Mouse (Mus musculus) left cerebral cortex, postnatal 14 days (tissue): ENCODE measurements at regions not wholly inside any gene's neighbourhood (a gene's known extent, or its start where the extent isn't known, plus 50 kb on each side); places are given as distances from the start of the nearest gene placed in this dataset.

Source experiments
- DNase-seq, 2 experiments: peaks; one replicate each; pipeline ENCODE4 v3.0.0; 2021 to 2022; ENCODE audit warnings: low spot score in 2 of 2, mixed read lengths in 1 of 2
- intact Hi-C: fragments of 180-260 bp; cut with DNase I; formaldehyde crosslinking; loops from one replicate; pipeline ENCODE4 v1.15.1; 2025

DNA sequence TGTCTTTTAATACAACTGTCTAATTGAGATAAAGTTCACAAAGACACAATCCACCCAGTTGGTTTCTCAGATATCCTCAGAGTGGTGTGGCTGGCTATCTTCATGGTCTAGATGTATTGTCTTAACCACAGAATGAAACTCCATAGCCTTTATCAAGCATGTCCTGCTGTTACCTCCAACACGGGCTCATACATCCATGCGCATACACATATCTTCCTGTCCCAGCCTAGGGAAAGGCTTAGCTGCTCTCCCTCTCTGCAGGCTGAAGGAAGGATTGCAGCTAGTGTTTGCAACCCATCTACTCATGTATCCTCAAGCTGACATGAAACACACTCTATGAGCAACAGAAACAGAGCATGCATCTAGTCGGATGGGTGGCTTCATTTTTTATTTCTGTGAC is 517.2 kb upstream of the Mgmt start:
- no peak for DNase-seq
- intact Hi-C loops = no loop called here

DNA sequence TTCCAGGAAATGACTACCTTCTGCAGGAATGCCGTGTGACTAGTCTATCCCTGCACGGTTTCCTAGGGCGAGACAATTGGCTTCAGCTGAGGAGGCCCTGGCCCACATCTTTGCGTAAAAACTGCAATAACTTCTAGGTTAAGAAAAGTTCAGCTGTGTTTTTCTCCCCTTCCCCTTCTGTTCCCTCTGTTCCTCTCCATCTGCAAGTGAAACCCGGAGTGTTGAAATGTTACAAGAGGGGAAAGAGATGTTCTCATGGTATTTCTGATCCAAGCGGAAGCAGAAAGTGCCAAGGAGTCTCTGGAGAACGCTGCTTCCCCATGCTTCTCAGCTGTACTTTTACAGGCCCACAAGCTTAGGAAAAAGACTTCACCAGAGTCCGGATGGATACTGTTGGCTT is 516.7 kb upstream of the Mgmt start:
- DNase-seq = no peak
- intact Hi-C loops = no loop called here

DNA sequence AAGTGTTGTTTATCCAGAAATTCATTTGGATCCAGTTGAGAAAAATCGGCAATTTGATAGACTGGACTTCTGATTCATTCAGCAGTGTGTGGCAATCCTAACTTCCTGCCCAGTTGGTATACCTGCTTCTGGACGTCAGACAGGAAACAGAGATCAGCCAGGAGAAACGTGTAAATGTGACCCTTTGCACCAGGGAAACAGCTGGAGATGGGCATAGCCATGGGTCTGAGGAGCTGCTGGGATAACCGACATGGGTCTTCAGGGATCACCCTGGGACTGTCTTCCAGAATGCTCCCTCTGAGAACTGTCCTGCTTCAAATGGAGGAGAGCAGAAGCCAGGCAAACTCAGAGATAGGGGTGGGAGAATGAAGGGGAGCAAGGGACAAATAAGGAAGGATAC is 516.1 kb upstream of the Mgmt start:
- DNase-seq = no peak
- intact Hi-C loops = no loop called here

DNA sequence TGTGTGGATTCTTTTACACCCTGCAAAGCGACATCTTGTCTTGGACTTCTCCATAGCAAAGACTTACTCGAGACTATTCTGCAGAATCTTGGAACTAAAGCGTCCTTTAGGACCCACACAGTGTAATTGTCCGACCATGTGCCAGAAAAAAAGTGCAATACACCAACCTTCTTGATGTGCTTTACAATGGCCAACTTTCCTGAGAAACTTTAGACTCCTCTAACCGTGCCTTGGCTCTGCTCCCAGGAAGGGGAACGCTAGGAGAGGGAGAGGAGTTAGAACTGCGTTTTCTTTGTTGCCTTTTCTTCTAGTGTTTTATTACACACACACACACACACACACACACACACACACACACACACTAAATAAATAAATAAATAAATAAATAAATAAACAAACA is 515.1 kb upstream of the Mgmt start:
- intact Hi-C loops = no loop called here

GRCm38 (mm10) chr7:136379741-136380140 is 514.7 kb upstream of the Mgmt start:
- intact Hi-C loops = no loop called here

More for the DNA sequence above, 515.1 kb upstream of the Mgmt start:
- DNase-seq = no peak

DNA sequence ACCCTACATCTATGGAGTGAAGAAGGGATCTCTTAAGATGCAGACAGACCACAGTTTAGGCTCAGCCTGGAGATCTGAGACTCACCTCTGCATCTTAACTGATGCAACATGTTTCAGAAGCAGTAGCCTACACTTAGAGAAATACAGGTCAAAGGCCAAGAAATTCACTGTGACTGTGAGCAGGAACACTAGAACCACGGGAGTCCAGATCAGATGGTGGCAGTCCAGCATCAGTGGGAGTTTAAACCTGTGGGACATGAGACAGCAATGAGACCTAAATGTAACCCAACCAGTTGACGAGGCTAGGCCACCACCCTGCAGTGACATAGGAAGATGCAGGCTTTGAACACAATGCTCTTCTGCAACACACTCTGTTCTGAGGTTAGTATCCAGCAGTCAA is 511.1 kb upstream of the Mgmt start:
- intact Hi-C loops = no loop called here
- no peak for DNase-seq

More at GRCm38 (mm10) chr7:136379741-136380140, 514.7 kb upstream of the Mgmt start:
- no peak for DNase-seq

DNA sequence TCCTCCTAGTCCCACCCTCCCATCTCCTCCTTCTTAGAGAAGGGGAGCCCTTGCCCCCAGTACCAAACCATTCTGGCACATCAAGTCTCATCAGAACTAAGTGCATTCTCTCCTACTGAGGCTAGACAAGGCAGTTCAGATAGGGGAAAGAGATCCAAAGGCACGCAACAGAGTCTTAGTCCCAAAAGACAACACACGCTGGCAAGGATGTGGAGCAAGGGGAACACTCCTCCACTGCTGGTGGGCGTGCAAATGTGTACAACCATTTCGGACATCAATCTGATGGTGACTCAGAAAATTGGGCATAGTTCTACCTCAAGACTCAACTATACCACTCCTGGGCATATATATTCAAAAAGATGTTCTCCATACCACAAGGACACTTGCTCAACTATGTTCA is 506.7 kb upstream of the Mgmt start:
- DNase-seq = no peak
- intact Hi-C loops = no loop called here

DNA sequence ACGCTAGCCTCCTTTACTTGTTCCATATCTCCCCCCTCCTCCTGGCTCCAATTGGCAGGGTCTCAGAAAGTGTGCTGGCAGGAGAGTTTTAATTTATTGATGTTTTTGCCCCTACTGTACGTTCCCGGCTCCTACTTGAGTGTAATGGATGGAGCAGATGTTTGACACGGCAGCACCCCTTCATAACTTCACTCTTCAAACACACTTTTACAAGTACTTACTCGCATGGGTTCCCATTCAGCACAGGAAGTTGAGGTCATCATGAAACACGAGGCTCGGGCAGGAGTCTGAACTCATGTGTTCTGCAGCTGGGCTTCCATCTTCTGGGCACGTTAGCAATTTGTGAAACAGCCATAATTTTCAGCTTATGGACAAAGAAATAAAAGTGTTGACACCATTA is 504.3 kb upstream of the Mgmt start:
- DNase-seq = no peak
- intact Hi-C loops = no loop called here

- intact Hi-C loops = no loop called here
- peak in 1 of 2 experiments; percentile 53 for DNase-seq
Observed at GRCm38 (mm10) chr7:136393454-136393853, 501.0 kb upstream of the Mgmt start.

DNA sequence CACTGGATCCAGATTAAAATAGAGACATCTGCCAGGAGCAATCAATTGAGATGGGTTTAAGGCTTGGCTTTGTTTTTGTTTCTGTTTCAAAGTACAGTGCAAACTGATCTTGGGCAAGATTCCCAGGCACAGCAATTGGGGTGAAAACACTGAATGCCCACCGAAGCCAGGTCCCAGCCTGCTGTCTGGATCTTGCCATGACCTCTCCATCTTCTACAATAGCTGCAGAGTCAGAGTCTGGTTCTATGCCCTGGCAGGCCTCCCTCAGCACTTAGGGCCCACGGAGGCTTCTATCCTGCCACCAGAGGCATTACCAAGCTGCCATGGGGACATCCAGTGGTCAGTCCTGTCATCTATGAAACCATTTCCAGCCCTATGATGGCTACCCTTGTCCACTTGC is 498.6 kb upstream of the Mgmt start:
- intact Hi-C loops = no loop called here
- no peak for DNase-seq

DNA sequence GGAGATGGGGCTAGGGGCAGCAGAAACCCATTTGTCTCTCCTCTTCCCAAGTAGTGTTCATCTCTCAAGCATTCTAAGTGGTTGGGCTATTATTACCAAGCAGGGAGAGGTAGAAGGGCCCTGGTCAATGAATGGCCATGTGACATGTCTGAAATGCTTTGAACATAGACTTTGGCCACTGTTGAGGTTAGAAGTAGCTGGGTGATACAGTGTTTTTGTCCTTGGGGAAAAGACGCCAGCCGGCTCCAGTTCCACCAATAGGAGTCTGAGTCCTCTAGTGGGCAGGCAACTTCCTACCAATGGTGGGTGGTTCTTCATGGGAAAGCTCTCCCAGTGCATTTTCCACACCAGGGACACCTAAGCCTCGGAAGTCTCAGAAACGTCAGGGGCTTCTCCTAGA is 497.3 kb upstream of the Mgmt start:
- intact Hi-C loops = no loop called here
- no peak for DNase-seq

DNA sequence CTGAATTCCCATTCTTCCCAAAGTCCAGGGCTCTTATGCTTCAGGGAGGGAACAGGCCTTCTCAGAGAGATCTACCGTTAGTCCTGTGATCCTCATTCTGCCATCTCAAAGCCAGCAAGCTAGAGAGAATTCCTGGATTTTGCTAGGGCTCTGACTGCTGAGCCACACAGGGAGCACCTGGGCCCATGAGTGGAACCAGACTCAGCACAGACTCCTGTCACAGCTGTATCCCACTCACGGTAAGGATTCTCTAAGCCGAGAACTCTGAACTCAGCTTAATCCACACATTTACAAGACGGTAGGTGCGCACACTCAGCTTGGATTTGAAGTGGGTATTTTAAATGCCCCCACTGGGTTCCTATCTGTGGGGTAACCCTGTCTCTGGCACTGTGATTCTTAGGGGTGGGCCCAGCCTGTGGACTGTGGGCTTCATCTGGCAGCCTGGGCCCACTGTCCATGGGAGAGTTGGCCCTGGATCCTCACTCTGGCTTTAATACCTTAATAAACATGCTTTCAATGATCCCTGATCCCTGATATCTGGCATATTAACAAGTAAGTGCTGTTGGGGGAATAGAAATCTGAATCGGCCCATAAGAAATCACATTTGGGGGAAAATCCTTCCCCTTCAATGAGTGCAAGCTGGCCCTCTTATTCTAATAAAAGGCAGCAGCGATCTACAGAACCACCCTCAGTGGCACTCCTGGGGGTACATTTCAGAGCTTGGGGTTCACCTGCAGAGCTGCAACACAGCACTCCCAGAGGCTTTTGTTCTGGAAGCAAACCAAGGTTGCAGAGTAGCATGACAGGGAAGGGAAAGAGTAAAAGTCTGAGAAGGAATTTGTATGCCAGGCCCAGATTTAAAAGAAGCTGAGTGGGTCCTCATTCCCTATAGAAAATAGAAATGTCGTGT is 491.5 kb upstream of the Mgmt start:
- intact Hi-C loops = no loop called here
- no peak for DNase-seq

DNA sequence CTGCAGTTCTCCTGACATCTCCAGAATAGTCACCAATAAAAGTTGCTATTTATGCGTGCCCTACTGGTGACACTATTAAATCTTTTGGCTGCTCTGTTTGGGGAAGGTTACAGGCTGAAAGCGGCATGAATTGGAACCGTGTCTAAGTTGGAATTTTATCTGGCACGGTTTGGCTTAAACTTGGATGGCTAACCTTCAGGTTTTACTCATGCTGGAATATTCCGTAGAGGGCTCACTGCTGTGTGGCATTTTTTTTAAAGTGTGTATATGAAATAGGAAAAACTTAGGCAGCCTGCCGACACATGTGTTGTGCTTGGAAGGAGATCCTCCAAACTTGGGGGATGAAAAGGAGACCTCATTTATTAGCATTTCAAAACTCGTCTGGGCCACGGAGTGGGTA is 489.0 kb upstream of the Mgmt start:
- intact Hi-C loops = no loop called here
- DNase-seq = no peak

DNA sequence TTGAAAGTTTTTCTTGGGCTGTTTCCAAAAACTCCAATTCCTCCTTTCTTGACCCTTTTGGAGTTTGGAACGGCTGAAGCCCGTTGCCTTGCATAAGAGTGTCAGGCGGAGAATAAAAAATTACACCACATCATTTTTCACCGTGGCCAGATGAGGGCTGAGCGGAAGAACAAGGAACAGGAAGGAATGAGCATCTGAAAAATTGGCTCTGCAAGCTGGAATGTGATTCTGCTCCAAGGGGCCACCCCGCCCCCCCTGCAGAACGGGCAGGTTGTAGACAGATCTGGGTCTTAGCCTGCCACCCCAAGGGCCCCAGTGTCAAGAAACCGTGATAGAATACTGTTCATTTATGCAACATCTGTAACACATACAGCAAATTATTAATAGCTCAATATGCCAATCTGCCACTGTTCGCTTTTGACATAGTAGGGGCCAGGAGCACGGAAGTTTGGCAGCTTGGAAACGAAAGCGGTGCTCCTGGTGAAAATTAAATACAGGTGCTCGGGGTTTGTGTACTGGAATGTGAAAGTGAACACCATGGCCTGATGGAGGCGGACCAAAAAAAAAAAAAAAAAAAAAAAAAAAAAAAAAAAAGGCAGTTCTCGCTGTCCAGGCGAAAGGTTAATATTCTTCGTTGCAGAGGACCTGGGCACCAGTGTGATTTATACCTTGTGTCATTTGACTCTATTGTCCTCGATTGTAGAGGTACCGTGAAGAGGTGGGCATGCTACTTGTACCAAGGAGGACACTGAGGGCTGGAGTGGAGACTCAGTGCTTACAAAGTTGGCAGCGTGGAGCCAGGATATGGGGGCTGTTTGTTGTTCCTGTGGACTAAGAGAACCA is 487.9 kb upstream of the Mgmt start:
- intact Hi-C loops = no loop called here
- DNase-seq = no peak

- intact Hi-C loops = no loop called here
- no peak for DNase-seq
Observed at GRCm38 (mm10) chr7:136414808-136415207, 479.6 kb upstream of the Mgmt start.

- intact Hi-C loops = no loop called here
- no peak for DNase-seq
Observed at GRCm38 (mm10) chr7:136417327-136417726, 477.1 kb upstream of the Mgmt start.

DNA sequence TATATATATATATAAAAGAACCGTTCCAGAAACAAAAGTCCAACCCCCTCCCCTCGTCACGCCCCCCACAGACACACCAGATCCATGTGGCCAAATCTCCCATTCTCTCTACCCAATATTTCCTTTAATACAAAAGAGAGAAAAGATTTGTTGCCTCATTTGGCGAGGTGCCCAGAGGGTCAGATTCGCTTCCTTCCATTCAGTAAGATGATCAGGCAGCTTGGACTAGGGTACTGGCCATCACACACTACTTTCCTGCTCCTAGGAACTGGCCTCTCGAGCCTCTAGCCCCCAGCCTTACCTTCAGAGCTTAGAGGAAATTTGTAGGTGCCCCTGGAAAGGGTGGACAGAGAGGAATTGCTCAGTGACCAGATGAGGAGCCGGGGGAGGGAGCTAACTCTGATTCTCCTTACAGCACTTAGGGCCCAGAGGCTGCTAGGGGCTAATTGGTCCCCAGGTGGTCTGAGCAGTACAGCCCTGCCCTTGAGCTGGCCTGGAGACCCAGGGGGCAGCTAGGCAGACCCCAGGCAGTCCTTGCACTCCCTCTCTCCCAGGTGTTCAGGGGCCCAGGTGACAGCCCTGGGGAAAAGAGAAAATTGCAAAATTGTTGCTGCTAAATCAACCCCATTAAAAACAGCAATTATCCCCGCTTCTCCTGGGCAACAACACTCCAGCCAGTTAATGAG is 470.4 kb upstream of the Mgmt start:
- intact Hi-C loops = no loop called here
- DNase-seq = no peak

GRCm38 (mm10) chr7:136427164-136427563 is 467.2 kb upstream of the Mgmt start:
- DNase-seq = no peak
- intact Hi-C loops = no loop called here

- no peak for DNase-seq
- intact Hi-C loops = no loop called here
Observed at GRCm38 (mm10) chr7:136430085-136431011, 464.1 kb upstream of the Mgmt start.
